Mouse (Mus musculus) left cerebral cortex, adult 9 months (tissue): ENCODE results near the gene Gm26558.
A peak's percentile ranks its signal among the peaks of the same experiment; 100 is the strongest.

Experiments used
- DNase-seq, 2 experiments: peaks; one replicate each; pipeline ENCODE4 v3.0.0; 2022; ENCODE audit warnings: low spot score in 2 of 2

Gm26558 gene

DNA sequence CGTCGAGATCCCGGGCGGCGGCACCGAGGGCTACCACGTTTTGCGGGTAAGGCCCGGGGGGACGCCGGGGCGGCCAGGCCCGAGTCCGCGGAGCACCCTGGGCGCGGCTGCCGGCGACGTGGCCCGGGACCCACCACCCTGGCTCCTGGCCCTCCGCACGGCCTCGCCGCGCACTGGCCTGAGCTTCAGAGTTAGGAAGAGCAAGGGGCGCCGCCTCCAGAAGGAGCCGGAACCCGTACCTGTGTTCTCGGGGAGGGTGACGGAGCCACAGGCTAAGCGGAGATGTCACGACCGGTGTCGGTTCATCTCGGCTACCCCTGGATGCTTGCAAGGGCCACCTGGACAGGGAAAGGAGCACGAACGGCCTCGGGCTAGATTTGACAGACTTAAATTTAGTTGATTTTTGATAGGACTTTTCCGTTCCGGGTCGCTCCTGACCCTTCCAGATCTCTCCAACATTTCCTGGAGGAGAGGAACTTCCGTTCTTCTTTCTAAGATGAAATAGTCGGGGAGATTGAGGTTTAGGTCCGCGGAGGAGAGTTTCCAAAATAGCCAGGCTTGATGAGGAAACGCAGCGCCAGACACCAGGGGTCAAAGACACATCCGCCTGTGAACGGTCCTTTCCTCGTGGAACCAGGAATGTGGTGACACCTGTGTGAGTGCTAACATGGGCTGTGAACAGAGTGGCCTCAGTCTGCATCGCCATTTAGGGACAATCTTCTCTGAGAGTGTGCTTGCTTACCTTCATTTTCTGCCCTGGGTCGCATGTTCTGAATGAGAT is at the start of gene Gm26558:
Gene Gm26558 (minus strand): TSS at position 394 of the 781 bp plus-strand sequence.
- peak in 1 of 2 experiments; percentile 13 for DNase-seq

- DNase-seq = no peak
Measured at GRCm38 (mm10) chr2:70710878-70711277, 49.0 kb upstream of the Gm26558 start.

GRCm38 (mm10) chr2:70710236-70710635 is 48.3 kb upstream of the Gm26558 start:
- no peak for DNase-seq

DNA sequence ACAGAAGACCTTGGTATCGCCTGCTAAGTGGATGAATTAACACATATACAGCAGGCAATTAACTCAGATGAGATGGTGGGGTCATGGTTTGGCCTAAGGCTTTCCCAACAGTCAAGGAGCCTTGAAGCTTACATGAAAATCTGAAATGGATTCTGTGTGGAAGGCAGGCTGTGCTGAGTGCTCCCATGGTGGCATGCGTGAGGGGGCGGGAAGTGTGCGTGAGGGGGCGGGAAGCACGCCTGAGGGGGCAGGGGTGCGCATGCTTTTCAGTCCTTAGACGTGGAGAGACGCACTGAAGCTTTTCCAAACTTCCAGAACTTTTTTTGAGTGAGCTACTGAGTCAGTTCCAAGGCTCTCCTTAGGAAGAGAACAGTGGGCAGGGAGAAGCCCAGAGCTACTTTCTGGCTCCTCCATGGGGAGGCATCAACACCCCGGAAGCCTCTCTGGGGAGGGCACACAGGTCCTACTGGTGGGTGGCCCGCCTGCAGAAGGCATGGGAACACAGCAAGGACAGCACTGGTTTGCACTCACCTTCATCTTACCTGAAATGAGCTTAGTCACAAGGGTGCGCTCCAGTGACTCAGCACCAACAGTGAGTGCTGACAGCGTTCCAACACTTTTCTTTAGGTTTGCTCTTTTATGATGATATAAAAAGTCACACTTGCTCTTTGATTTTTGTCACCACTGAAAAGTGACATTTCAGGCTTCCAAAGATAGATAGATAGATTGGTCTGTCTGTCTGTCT is 47.2 kb upstream of the Gm26558 start:
- peak in 1 of 2 experiments; percentile 46 for DNase-seq

DNA sequence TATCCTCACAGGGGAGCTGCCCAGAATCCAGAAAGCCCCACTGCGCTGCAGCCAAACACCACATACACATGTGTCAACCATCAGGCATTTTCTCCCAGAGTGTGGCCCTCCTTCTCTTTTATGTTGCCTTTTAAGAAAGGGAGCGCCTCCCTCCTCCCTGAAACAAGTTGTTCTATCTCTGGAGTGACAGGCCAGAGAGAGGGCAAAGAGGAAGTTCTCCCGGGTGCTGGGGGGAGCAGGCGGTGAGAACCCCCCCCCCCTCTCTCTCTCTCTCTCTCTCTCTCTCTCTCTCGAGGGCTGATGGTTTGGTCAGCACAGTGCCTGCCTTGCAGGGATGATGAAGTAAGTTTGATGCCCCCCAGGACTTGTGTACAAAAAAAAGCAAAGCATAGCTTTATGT is 40.5 kb upstream of the Gm26558 start:
- DNase-seq = no peak

DNA sequence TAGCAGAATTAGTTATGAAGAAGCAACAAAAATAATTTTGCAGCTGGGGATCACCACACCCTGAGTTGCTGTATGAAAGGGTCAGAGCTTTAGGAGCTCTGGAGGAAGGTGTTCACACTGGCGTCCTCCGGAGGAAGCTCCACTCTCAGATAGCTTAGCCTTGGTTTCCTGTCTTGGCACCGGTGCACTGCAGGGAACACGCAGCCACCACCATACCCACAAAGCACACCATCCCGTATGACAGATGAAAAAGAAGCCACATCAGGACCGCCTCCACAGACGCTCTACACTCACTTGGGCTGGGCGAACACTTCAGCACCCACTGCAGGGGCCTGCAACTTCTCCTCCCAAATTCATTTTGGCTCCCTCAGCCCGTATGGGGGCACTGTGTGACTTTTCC is 39.7 kb upstream of the Gm26558 start:
- DNase-seq = no peak

- DNase-seq = no peak
Measured at GRCm38 (mm10) chr2:70700851-70701250, 38.9 kb upstream of the Gm26558 start.

DNA sequence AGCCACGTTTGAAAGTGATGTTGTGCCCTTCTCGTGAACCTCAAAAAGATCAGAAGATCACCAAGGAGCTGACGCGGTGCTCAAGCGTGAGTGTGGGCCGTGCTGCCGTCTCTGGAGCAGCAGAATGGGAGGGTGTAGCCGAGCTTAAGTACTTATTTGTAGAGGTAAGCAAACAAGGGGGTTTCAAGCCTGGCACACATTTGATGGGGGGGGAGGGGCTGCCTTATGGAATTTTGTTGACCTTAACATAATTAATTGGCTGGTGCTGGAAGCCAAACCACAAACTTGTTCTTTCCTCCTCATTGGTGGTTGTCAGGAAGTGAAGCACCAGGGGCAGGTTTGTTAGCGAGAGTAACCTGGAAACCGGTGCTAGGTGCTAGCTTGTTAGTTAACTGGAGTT is 33.8 kb upstream of the Gm26558 start:
- DNase-seq = no peak

DNA sequence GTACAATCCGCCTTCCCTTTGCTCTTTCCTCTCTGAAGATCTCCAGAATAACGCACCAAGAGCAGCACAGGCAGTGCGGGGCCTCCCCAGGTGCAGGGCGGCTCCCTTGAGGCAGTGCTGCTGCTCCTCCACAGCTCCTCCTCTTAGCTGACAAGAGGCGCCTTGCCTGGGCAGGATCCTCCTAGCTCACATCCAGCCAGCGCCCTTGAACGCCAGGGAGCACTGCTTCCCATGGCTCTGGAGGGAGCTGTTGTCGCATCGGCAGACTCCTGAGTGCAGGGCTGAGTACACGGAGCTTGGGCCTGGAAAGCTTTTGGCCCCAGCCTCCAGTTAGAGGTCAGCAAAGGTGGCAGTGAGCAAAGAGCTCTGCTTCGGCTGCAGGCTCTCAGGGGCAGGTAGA is 28.3 kb upstream of the Gm26558 start:
- DNase-seq = no peak

- DNase-seq = peak in 1 of 2 experiments; percentile 51
Measured at GRCm38 (mm10) chr2:70688454-70689078, 26.7 kb upstream of the Gm26558 start.

GRCm38 (mm10) chr2:70682324-70682723 is 20.4 kb upstream of the Gm26558 start:
- DNase-seq = no peak

DNA sequence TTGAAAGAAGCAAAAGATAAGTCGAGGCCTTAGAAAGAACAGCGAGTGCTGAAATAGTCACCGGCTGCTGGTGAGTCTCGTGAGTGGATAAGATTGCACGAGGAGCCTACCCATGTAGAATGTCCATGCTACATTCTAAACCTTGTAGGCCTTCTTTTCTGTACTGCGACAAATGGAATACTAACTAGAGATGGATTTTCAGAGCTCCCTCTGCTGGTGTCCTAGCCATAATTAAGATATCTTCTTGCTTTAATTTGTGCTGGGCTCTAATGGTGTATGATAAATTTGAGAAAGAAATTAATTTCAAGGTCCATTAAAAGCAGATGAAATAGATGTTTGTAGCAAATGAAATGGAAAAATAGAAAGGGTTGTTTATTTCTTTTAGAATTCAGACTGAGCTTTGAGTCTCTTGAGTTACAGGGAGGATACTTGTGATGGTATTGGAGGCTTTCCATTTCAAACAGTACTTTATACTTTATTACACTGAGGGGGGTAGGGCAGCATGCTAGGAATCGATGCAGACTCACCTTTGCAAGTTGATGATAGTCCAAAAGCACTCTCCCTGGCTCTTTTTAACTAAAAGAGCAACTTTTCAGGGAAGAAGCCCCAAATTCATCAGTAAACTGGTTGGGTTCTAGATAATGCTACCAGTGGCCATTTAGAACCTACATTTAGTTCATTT is 11.7 kb upstream of the Gm26558 start:
- peak in 1 of 2 experiments; percentile 32 for DNase-seq

- peak in 1 of 2 experiments; percentile 23 for DNase-seq
Measured at GRCm38 (mm10) chr2:70672476-70672875, 10.6 kb upstream of the Gm26558 start.

DNA sequence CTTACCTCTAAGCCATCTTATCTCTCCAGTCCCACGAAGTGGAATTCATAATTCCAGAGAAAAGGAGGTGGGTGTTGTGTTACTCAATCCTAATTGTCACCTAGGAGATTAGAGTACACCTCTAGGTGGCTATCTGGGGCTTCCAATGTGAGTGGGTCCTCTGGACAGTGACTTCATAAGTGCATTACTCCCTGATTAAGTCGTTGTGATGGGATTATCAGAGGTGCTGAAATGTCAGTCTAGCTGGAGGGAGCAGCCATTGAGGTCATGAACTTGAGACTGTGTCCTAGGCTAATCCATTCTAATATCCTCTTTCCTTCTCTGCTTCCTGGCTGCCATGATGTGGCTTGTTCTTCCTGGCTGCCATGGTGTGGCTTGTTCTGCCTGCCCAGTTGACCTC is 8.0 kb upstream of the Gm26558 start:
- DNase-seq = no peak

DNA sequence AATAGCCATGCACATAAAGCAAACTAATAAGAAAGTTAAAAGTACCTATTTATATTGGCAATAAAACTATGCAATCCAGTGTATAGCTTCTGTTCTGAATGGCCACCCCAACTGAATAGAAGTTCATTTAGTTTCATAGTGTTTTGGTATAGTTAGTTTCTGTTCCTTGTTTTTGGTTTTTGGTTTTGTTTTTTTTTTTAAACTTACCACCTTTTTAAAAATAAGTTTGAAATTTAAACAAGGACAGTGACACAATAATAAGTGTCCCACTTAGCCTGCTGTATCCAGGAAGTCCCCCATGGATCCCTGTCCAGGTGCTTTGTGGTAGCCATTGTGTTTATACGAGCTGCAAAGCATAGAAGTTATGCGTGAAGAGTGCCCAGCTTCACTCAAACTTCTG is 7.3 kb upstream of the Gm26558 start:
- DNase-seq = no peak

DNA sequence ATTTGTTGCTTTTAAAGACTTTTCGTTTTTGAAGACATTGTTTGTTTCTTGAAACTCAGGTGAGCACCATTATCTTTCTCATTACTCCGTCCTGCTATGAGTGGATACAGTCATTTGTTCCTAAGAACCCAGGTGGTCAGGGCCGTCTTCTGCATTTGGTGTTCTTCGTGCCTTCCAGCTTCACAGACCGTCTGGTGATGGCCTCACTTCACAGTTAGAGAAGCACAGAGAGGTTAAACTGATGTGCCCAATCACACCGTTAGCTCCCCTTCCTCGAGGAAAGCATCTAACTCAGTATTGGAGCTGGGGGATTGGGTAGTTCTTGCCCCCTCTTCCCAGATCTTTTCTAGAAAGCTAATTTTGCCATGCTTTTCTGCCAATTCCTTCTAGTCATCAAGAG is 5.1 kb upstream of the Gm26558 start:
- no peak for DNase-seq

GRCm38 (mm10) chr2:70663764-70664163 is 1.9 kb upstream of the Gm26558 start:
- DNase-seq = no peak

DNA sequence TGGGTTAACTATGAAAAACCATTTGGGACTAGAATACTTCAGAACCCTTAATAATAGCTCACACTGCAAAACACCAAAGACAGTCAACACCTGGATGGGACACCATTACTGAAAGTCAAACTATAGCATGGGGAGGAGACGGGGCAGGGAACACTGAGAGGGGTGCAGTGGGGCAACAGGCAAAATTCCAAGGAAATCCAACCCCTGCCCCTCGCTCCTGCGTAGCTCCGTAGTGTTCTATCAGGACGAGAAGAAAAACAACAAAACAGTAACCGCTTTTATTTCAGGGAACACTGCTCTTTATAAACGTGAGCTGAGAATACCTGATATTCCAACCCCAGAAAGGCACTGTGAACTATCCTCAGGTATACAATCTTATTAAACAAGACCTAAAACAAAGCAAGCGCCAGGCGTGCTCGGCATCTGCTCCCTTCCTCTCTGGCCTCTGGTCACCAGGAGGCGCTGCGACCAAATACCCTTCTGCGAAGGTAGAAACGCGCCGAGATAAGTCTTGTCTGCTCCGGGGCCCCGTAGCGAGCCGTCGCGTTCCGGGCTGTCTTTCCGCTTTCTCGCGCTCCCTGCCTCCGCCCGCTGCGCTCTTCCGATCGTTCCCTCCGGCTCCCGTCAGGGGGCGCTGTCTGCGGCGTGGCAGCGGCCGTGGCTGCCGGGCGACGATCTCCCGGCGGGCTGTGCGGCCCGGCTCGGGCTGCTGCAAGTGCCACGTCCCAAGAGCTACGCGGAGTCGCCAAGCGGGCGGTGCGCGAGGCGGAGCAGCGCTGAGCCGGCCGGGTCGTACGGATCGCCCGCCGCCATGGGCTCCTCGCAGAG is 807 bp downstream of the Gm26558 start, which contains the start of gene Gorasp2:
Gene Gorasp2 (plus strand): TSS at position 690 of the 828 bp plus-strand sequence.
- DNase-seq = peak; percentile 88 to 96

DNA sequence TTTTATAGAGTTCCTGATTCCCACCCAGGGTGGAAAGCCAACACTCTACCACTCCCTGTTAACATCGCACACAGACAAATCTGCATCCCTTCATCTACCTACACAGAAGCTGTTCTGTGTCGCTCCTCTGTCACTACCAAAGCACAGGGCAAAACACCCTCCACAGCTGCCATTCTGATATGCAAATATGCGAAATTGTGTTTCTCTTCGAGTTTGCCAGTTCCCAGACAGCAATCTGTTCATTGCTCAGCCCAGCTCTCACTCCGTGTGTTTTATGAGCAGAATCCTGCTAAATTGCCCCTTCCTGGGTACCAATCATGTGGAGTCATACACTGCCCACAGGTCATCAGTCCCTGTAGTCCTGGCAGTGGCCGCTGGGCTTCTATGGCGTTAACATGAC is 4.8 kb downstream of the Gm26558 start:
- no peak for DNase-seq

DNA sequence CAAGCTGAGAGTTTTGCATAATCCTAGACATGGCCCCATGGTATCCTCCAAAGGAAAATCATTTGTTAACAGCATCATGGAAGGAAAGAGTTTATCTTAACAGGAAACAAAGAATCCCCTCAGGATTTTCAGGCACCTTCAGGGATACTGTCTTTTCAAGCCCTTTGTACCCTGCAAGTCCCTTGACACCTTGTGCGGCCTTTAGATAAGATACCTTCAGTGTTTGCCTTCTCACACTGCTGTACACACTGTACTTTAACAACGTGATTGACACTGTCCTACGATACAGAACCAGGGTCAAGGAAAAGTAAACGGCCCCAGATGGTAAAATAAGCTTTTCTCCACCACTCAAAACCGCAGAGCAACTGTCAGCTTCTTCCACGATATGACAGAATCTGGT is 10.1 kb downstream of the Gm26558 start:
- DNase-seq = no peak

DNA sequence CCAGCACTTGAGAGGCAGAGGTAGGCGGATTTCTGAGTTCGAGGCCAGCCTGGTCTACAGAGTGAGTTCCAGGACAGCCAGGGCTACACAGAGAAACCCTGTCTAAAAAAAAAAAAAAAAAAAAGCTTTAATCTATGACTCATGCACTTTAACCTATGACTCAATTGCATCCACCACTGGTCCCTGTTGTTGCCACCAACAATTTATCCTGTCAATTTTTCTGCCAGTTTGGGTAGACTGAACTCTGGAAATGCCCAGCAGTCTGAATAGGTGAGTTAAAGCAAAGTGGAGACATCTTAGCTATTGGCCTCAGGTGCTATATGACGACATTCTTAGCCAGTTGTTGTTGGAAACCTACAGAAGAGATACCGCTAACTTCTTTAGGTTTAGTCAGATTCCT is 12.4 kb downstream of the Gm26558 start:
- DNase-seq = no peak
